Comparison of ENCODE assay signal across 21 mouse cellular contexts in genomic region chr6:94962411-94963087, GRCm38 (mm10).
DNase-seq lines count a peak whose midpoint lies in the region; ATAC-seq and TF ChIP-seq lines count a peak whose summit lies in the region.
"Had no signal": no experiment of that assay in that cellular context is flagged by ENCODE, and none has a peak within 500 bp of the region (broad histone marks: within the 10 kb centered on the region; RNA-seq: fewer than 3 reads in every experiment).

No protein-coding gene starts in this region.

- H3K36me3 ChIP-seq in heart, postnatal 0 days (replicated peaks; ENCODE audit: control insufficient read depth, insufficient read depth, low read length): no peaks in the 10 kb centered on the region
- H3K36me3 ChIP-seq in hindbrain, embryonic 13.5 days: no peaks in the 10 kb centered on the region
- H3K36me3 ChIP-seq: embryonic facial prominence, embryonic 15.5 days; forebrain, embryonic 10.5 days; liver, embryonic 15.5 days; neural tube, embryonic 13.5 days had no signal

- 24% methylated on average over 7 of the region's 7 CpGs for WGBS in heart, postnatal 0 days
- WGBS in hindbrain, embryonic 13.5 days: 72% methylated on average over 7 of the region's 7 CpGs

- no peak overlapping the region for H3K4me2 ChIP-seq in heart, postnatal 0 days (ENCODE audit: low read depth, low read length)
- H3K4me2 ChIP-seq in hindbrain, embryonic 13.5 days: no peak overlapping the region
- H3K4me2 ChIP-seq: embryonic facial prominence, embryonic 15.5 days; liver, embryonic 15.5 days; neural tube, embryonic 13.5 days had no signal

- no peaks in the 10 kb centered on the region for H3K27me3 ChIP-seq in heart, postnatal 0 days (ENCODE audit: control insufficient read depth, insufficient read depth, low read length)
- no peaks in the 10 kb centered on the region for H3K27me3 ChIP-seq in hindbrain, embryonic 13.5 days
- H3K27me3 ChIP-seq: embryonic facial prominence, embryonic 15.5 days; liver, embryonic 15.5 days; neural tube, embryonic 13.5 days had no signal

- H3K4me3 ChIP-seq in heart, postnatal 0 days (ENCODE audit: low read depth, low read length): no peak overlapping the region
- H3K4me3 ChIP-seq in hindbrain, embryonic 13.5 days: no peak overlapping the region
- H3K4me3 ChIP-seq: embryonic facial prominence, embryonic 15.5 days; forebrain, embryonic 10.5 days; liver, embryonic 15.5 days; neural tube, embryonic 13.5 days had no signal

- H3K27ac ChIP-seq in heart, postnatal 0 days (ENCODE audit: low read depth): 0 out of 2 replicates have a peak overlapping the region, but pooled peaks have one; percentile 20
- H3K27ac ChIP-seq in hindbrain, embryonic 13.5 days: no peak overlapping the region
- H3K27ac ChIP-seq: embryonic facial prominence, embryonic 15.5 days; forebrain, embryonic 10.5 days; liver, embryonic 15.5 days; neural tube, embryonic 13.5 days had no signal

- no peaks in the 10 kb centered on the region for H3K9me3 ChIP-seq in heart, postnatal 0 days (replicated peaks; ENCODE audit: control insufficient read depth, low read length)
- H3K9me3 ChIP-seq in hindbrain, embryonic 13.5 days: no peaks in the 10 kb centered on the region
- H3K9me3 ChIP-seq: embryonic facial prominence, embryonic 15.5 days; forebrain, embryonic 10.5 days; liver, embryonic 15.5 days; neural tube, embryonic 13.5 days had no signal

- no peak overlapping the region for H3K9ac ChIP-seq in heart, postnatal 0 days (replicated peaks; ENCODE audit: low read depth, low read length)
- no peak overlapping the region for H3K9ac ChIP-seq in hindbrain, embryonic 13.5 days
- H3K9ac ChIP-seq: embryonic facial prominence, embryonic 15.5 days; liver, embryonic 15.5 days; neural tube, embryonic 13.5 days had no signal

- no peak for TF ChIP-seq EP300 in heart, postnatal 0 days (IDR thresholded peaks at IDR 0.05; ENCODE audit: low read depth)

- peak; percentile 39 for DNase-seq in embryo, embryonic 10 days (ENCODE audit: low spot score)
- DNase-seq in embryo, embryonic 9.5 days (ENCODE audit: extremely low spot score): no peak
- peak; percentile 14 for DNase-seq in heart, postnatal 0 days (ENCODE audit: low spot score)
- no peak for DNase-seq in heart, postnatal 14 days
- DNase-seq in brain, adult 2 months (ENCODE audit: low read depth, low spot score): peak; percentile 6
- DNase-seq in spleen, adult 18-20 months: no peak
- DNase-seq: adrenal gland, adult 8-10 months; cerebellum, adult 11 months; cerebellum, postnatal 36 days; gastrocnemius, postnatal 10 days; kidney, adult 18-20 months; kidney, postnatal 36 days; layer of hippocampus, adult 9-11 months; lung, postnatal 10 days; thymus, postnatal 36 days had no signal

- peak; percentile 78 for ATAC-seq in heart, postnatal 0 days (ENCODE audit: insufficient read depth, low read depth)
- peak; percentile 26 for ATAC-seq in megakaryocyte progenitor cell, adult 5-6 weeks (replicated peaks; ENCODE audit: poor library complexity)
- ATAC-seq in hindbrain, embryonic 13.5 days (ENCODE audit: low FRiP score): no peak

- intact Hi-C loops in heart, postnatal 14 days (cut with DNase I): no loop called here

- TF ChIP-seq CTCF in heart, postnatal 0 days (IDR thresholded peaks at IDR 0.05; ENCODE audit: low read depth): no peak

- H3K4me1 ChIP-seq in heart, postnatal 0 days (ENCODE audit: control insufficient read depth, insufficient read depth): peaks cover 10% of the 10 kb centered on the region; the same call in 1 of the 2 replicates
- peaks cover 9% of the 10 kb centered on the region for H3K4me1 ChIP-seq in hindbrain, embryonic 13.5 days (replicated peaks)
- H3K4me1 ChIP-seq: liver, embryonic 15.5 days had no signal

Comparison
In these comparisons a context has a peak if more than half of its experiments do, and no peak if none do; other contexts are left out.
1. DNase-seq: peak in embryo, embryonic 10 days (single experiment), heart, postnatal 0 days (single experiment) and brain, adult 2 months (single experiment); none in embryo, embryonic 9.5 days (single experiment), heart, postnatal 14 days (0 of 2) and spleen, adult 18-20 months (0 of 2).